Mouse (Mus musculus): ENCODE measurements around the gene Agt.

Gene Agt

DNA sequence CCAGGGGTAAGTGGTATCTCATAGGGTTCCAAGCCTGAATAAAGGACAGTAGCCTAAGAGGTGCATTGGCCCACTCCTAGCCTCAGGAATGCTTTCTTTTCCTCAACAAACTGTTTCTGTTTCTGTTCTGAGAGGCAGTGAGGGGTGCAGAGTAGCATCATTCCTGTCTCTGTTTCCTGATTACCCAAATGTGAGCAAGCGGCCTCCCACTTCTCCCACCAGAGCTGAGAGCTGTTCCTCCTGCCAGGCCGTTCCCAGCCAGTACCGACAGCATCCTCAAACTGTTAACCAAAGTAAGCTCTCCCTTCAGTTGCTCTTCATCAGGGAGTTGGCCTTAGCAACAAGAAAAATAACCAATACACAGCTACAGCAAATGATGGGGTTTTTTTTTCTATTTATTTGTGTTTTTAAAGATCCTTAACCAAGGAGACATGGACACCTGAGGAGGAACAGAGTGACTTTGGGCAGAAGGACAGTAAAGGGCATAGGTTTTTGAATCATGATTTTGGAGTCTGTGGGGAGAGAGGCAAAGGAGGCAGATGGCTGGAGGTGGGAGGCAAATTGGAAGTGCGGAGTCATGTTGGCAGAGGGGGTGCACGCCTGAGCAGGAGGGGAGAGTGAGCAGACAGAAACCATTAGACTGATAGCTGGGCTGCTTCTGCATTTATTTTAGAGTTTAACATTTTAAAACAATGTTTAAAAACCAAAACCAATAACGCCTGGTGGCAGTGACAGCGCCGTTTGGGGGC is 61.8 kb downstream of the Agt start:
- DNase-seq (ENCODE audit: low spot score in 2 of 2) = no peak
